Mouse (Mus musculus) testis, postnatal 10 days (tissue): ENCODE results near the gene Ssc5d.
"Not testable (repeated sequence)": the region's sequence is repeated elsewhere in the genome, so short reads cannot be mapped to it uniquely, and the experiment has no call there.

Experiments used
- DNase-seq: peaks from one replicate; pipeline ENCODE4 v3.0.0; 2021; ENCODE audit warnings: low spot score

Gene Ssc5d

DNA sequence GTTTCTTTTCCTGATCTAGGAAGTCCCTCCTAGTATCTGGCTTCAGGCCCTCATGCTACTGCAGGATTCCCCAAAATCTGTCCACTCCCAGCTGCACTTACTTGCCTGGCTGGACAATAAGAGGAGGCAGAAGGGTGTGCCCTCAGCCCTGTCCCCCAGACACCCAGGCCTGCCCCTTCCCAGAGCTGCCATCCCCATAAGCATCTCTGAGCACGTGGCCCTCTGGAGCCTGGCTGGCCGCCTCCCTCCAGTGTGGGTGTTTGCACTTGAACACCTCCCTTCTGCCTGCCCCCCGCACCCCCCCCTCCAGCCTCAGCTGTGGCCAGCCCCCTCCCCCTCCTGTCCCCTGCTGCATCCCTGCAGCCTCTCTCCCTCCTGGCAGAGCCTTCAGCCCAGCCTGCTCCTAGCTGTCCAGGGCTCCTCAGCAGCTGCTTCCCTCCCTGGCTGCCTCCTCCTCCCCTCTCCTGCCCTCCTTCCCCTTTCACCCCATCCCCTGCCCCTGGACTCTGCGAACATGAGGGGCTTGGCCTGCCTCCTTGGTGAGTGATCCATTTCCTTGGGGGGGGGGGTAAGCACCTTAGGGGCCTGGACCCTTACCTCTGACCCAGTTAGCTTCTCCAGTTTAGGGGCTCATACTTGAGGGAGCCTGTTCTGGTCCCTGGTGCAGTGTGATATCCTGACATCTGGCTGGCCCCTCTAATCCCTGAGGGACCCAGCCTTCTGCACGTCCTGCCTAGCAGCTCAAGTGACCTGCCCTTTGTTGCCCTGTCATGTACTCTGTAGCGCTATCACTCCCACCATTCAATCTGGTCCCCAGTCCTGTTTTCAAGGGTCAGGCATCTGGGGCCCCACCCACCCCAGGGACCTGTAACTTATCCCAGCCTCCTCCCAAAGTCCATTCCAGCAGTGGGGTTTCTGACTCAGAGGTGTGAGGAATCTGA is at the start of gene Ssc5d:
Gene Ssc5d, plus strand, starts transcription at position 345 of the 941 bp plus-strand sequence.
- DNase-seq, result peak; percentile 66

DNA sequence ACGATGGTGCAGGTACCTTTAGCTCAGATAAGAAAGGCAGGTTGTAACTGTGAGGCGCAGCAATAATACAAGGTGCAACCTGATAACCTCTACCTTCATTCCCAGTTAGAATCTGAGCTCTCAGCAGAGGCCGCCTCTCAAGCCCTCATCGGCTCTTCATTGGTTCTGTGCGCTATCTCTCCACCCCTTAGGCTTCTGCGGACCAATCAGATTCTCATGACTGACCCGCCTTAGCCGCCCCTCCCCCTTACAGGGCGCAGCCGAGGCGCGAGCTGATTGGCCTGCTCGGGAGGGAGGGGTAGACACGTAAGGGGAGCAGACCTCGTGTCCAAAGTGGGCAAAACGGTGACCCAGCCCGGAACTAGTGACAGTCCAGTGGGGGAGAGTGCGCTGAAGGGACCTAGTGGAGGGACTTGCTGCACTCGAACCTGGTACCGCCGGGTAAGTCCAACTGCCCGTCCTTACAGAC is 48.8 kb upstream of the Ssc5d start, which contains the start of gene Isoc2a:
Gene Isoc2a, plus strand, starts transcription at position 401 of the 469 bp plus-strand sequence.
- peak; percentile 88 for DNase-seq

DNA sequence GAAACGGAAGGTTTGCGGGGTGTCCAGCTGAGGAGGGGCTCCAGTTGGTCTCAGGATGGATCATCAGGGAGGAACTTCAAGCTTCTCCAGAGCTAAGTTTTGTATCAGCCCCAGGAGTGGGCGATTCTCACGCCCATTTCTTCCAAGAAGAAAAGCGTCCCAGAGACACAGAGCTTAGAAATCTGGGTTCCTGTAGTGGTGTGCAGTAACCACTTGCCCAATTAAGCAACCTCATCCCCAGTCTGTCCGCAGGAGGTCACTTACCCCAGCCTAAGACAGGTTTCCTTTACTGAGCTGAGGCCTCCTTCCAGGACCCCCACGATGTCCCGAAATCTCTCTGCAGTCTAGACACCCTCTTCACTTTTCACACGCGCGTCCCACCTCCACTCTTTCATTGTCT is 48.4 kb upstream of the Ssc5d start:
- peak; percentile 40 for DNase-seq

DNA sequence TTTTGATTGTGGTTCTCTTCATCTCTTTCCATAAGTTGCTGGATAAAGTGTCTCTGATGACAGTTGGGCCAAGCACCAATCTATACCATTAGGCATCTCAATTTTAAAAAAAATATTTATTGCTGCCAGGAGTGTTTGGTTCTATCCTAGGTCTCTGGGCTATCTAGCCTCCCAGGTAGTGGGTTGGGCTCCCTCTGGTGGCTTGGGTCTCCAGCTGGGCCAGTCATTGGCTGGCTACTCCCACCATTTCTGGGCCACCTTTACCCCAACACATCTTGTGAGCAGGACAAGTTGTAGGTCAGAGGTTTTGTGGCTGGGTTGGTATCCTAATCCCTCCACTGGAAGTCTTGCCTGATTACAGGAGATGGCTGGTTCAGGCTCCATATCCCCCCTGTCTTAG is 47.4 kb upstream of the Ssc5d start:
- peak; percentile 53 for DNase-seq

DNA sequence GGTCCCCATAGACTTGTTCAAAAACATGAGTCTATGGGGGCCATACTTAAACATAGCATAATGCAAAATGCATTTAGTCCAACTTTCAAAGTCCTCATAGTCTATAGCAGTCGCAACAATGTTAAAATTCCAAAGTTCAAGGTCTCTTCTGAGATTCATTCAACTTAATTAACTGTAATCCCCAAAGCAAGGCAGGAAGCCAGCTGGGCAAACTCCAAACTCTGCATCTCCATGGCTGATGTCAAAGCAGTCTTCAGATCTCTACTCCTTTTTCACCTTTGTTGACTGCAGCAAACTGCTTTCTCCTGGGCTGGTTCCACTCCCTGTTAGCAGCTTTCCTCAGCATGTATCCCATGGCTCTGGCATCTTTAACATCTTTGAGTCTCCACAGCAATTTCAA is 46.5 kb upstream of the Ssc5d start:
- not testable (repeated sequence) for DNase-seq

DNA sequence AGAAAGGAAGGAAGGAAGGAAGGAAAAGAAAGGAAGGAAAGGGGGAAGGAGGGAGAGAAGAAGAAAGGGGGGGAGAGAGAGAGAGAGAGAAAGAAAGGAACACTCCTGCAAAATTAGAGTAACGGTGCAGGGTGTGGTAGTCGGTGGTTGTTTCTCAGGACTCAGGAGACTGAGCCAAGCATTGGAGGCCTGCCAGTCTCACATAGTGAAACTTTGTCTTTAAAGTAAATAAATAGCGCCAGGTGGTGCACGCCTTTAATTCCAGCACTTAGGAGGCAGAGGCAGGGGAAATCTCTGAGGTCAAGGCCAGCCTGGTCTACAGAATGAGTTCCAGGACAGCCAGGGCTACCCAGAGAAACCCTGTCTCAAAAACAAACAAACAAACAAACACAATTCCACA is 38.9 kb upstream of the Ssc5d start:
- peak; percentile 69 for DNase-seq

DNA sequence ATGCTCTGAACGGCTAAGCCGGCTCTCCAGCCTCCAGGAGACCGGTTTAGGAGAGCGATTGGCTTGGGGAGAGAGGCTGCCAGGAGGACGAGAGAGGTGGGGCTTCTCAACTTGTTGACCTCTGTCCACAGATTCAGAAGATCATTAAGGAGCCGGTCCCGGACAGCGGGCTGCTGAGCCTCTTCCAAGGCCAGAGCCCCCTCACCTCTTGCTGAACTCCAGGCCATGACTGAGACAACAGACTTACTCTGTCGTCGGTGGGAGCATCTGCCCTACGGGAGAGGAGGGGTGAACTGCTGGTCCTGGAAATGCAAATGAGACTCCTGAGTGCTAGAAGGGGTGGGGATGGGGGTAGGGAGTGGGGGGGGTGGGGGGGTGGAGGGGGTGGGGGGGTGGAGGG is 30.4 kb upstream of the Ssc5d start:
- no peak for DNase-seq

DNA sequence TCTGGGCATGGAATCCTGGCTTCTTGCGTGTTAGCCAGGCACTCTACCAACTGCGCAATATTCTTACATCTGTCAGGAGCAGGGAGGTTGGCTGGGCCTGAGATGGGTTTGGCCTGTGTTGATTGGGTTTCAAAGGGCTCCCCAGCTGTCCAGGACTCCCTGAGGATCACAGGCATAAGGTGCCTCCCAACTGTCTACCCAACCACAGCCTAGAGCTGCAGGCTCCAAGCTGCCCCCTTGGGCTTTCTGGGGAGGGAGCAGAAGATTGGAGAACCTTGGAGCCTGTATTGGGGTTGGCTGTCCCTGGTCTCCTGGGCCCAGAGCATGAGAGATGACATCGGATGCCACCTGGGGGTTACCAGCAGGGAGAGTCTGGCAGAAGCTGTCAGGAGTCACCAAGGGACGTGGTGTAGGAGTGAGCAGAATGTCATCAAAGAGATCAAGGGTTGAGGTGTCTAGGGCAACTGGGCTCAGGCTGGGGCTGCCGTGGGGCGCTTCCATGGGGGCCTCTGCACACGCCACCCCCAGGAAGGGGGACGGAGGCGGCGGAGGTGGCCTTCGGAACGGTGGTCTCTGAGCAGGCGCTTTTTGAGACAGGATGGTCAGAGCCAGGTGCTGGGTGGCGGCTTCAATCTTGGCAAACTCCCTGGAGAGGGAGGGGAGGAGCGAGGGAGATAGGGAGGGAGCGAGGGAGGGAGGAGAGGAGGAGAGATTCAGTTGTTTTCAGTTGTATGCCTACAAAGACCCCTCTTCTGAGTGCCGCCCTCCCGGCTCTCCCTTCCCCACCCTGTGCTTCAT is 26.5 kb upstream of the Ssc5d start:
- DNase-seq, result peak; percentile 65

DNA sequence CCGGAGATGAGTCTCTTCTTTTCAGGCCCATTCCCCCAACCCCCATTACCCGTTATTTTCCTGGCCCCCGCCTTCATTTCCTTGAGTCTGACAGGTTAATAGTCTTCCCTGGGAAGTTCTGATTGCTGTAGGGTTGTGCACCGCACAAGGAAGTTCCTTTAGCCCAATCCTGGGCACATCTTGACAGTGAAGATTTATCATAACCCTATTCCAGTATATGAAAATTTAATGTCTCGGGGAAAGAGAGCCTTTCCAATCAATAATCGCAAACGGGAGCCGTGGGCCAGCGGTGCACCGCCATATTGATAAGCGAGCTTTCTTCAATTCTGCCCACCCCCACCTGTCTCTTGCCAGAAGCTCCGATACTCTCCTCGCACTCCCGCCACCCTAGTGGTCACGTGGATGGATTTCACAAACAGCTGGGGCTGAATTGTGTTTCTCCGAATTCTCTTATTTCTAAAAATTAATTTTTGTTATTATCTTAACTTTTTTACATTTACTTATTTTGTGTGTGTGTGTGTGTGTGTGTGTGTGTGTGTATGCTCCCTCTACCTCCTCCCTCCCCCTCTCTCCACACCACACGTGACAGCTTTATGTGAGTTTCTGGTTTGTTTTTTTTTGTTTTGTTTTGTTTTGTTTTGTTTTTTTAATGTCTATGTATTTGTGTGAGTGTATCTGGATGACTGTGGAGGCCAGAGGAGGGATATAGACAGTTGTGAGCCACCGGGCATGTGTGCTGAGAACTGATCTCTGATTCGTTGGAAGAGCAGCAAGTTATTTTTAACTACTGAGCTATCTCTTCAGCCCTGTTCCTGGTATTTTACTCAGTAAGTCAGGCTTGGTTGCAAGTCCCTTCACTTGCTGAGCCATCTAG is 25.7 kb upstream of the Ssc5d start:
- DNase-seq, result peak; percentile 71

DNA sequence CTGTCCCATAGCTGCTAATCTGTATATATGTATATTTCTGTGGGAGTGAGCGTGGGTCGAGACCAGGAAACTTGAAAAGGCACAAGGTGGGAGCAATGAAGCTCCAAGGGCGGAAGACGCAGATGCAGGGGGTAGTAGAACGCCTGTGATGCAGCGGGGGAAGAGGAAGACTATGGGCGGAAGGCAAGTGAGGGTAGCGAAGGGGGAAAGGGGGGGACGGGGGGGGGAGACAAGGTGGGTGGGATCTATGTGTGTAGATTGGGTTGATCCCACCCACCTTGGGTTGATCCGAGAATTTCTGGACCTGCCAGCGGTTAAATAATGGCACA is 25.1 kb upstream of the Ssc5d start:
- peak; percentile 37 for DNase-seq

DNA sequence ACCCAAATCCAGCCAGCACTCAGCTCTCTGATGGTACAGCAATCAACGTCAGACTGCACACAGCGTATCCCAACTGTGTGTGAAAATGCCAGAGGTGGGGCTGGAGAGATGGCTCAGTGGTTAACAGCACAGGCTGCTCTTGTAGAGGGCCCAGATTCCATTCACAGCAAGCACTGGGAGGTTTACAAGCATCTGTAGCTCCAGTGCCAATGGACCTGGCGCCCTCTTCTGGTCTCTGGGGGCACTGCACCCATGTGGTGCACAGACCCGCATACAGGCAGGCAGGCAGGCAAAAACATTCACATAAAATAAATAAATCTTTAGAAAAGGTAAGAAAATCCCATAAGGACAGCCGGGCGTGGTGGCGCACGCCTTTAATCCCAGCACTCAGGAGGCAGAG is 24.4 kb upstream of the Ssc5d start:
- DNase-seq, result peak; percentile 82

DNA sequence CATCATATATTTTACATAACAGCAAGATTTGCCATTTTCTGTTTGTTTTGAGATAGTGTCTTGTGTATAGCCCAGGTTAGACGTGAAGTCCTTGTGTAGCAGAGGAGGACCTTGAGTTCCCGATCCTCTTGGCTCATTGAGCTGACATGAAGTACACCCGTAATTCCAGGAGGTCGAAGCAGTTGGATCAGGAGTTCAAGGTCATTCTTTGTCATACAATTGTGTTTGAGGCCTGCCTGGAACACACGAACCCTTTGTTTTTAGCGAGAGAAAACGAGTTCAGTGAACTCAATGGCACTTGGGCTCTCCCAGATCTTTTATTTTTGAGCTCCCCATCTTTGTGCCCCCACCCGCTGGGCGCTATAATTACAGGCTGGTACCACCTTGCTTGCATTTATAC is 23.2 kb upstream of the Ssc5d start:
- DNase-seq, result peak; percentile 30

DNA sequence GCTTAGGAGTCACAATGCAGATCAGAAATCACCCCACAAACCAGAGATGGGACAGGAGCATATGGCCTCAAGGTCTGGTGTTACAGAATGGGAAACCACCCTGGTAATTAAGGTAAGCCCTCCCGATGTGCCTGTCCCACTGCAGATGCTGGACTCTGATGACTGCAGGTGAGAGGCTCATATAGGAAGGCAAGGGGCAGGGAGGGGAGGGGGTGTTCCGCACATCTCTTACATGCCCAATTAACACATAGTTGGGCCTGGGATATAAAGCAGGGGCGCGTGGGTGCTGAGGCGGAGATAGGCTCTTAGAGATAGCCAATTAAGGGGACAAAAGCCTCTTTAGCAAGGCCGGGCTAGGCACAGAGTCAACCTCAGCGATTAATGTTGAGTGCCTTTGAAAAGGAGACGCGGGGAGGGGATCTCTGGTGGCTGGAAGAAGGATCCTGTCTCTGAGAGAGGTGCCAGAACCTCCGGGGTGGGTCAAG is 19.1 kb upstream of the Ssc5d start, which contains the start of gene Gm36210:
Gene Gm36210, minus strand, starts transcription at position 51 of the 485 bp plus-strand sequence.
- DNase-seq, result no peak

DNA sequence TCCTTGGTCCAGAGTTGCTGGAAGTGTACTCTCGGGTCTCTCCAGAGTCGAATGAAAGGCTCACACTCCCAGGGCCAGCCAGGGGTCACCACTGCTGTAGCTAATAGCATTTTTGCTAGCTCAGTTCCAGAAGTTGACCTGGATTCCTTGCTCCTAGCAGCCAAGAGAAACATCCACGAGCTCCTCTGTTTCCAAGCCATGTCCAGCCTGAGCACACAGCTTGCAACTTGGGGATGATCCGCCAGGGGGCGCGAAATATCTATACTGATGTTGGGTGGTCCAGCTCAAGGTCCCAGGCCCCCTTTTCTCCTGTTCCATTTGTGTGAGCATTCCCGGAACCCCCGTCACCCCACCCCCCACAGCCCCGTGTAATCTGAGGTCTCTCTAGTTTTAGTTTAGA is 14.0 kb upstream of the Ssc5d start:
- peak; percentile 88 for DNase-seq

DNA sequence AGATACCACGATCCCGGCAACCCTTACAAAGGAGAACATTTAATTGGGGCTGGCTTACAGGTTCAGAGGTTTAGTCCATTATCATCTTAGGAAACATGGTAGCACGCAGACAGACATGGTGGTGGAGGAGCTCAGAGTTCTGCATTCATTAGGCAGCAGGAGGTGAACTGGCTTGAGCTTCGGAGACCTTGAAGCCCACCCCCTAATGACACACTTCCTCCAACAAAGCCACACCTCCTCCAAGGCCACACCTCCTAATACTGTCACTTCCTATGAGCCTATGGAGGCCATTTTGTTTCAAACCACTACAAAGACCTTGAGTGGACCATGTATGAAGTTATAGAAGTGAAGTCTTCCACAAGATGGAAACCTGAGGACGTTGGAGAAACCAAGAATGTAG is 13.3 kb upstream of the Ssc5d start:
- no peak for DNase-seq

DNA sequence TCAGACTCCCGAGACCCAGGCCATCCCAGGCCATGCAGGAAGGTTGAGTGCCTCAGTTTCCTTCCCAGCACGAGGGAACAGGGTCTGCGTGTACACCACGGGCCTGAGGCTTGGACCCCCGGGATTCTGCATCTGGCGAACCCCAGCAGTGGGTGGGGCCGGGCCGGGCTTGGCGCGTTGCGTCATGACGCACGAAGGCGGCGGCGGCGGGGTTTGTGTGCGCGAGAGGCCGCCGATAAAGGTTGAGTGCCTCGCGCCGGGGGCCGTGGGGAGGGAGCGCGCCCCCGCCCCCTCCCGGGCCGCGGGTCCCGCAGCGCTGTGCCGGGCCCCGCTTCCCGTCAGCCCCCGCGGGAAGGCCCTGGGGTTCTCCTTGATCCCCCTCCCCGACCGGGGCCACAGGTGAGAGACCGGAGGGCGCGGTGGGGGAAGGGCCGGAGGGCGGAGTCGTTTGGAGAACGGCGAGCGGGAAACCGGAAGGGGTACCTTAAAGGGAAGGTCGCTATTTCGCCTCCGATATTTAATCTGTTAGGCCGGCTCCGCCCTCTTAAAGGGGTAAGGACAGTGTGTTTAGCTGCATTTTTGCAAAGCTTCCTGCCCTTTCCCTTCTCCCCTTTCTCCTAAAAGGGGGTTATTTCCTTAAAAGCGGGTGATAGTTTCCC is 10.4 kb upstream of the Ssc5d start, which contains the start of gene Zfp628:
Gene Zfp628, plus strand, starts transcription at position 211 of the 659 bp plus-strand sequence.
- peak; percentile 96 for DNase-seq

DNA sequence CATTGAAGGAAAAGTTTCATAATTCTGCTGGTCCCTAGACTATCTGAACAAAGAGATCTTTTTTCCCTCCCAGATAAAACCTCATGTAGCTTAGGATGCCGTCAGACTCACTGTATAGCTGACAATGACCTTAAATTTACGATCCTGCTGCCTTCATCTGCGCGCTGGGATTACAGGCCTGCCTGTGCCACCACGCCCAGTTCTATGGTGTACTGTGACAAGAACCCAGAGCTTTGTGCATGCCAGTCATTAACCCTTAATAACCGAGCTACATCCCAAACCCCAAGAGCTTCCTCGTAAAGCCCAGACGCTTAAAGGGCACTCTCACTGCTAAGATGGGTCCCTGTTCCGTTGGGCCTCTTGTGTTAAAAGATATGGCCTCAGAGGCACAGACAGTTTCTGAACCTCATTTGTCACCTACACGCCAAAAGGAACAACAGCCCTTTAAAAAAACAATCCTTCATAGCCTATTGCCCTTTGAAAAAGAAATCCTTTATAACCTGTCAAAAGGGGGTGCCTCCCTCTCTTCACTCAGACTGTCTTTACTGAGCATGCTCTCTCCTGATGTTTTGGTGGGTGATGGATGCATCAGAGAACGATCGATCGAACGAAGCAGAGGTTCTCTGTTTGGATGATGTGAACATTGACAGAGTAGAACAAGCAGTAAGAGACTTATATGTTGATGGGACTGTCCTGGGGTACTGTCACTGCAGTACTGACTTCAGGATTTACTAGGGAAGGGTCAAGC is 9.7 kb upstream of the Ssc5d start:
- no peak for DNase-seq

DNA sequence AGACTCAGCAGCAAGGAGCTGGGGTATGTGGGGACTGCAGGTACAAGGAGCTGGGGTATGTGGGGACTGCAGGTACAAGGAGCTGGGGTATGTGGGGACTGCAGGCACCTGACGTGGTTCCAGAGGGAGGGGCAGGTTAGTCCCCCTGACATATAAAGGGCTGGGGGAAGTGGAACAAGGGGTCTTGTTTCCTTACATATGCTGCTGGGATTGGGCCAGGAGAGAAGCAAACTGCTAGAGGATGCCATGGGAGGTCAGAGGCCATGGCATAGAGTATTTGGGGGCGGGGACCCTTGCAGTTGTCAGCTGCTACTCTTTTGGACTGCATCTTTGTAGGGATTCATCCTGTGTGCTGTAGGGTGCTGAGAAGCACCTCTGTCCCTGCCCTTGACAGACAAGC is 8.1 kb upstream of the Ssc5d start:
- no peak for DNase-seq

DNA sequence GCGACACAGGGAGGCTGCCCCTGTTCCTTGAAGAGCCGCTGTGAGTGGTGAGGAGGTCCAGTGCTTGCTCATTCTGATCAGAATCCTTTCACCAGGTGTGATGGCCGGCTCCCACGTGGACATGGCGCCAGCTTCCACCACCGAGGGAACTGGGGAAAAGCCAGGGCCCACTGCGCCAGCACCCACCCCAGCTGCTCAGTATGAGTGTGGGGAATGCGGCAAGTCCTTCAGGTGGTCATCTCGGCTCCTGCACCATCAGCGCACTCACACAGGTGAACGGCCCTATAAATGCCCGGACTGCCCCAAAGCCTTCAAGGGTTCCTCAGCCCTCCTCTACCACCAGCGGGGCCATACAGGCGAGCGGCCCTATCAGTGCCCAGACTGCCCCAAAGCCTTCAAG is 6.9 kb upstream of the Ssc5d start:
- no peak for DNase-seq

DNA sequence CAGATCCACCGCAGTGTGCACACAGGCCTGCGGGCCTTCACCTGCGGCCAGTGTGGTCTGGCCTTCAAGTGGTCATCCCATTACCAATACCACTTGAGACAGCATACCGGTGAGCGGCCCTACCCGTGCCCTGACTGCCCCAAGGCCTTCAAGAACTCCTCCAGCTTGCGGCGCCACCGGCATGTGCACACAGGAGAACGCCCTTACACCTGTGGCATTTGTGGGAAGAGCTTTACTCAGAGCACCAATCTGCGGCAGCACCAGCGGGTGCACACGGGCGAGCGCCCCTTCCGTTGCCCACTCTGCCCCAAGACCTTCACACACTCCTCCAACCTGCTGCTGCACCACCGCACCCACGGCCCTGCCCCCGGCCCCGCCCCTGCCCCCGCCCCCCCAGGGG is 6.5 kb upstream of the Ssc5d start:
- DNase-seq, result no peak
